Mouse (Mus musculus) midbrain, embryonic 11.5 days (tissue): Measurements from ENCODE around the gene Cntrl. TPM values are rescaled to one million over a fixed set of nuclear protein-coding genes. Genes with fewer than 3 reads are reported as not detected.

ENCODE experiments used
- ATAC-seq: fragments of 200-750 bp; cut with Nextera tagmentation; 2 replicates; pipeline ENCODE4 v1.8.0; 2017; ENCODE audit warnings: moderate TSS enrichment, moderate library complexity; ENCODE audit not compliant: low FRiP score
- DNase-seq: peaks from one replicate; pipeline ENCODE4 v3.0.0; 2015; ENCODE audit warnings: low spot score; ENCODE audit errors: missing footprints
- H3K27ac ChIP-seq: fragments of 300-500 bp; sonication (generic); 2 replicates; pipeline ENCODE4 v1.5.1; 2014; ENCODE audit warnings: low read depth, low read length
- H3K27me3 ChIP-seq: fragments of 300-500 bp; sonication (generic); 2 replicates; pipeline ENCODE4 v1.6.1; 2014; ENCODE audit warnings: mild to moderate bottlenecking, low read length, moderate library complexity, mixed read lengths; ENCODE audit not compliant: control insufficient read depth, insufficient read depth
- H3K36me3 ChIP-seq: fragments of 300-500 bp; sonication (generic); 2 replicates; pipeline ENCODE4 v1.6.1; 2014; ENCODE audit warnings: mild to moderate bottlenecking, low read length, moderate library complexity, mixed read lengths; ENCODE audit not compliant: control insufficient read depth, insufficient read depth
- H3K4me1 ChIP-seq: fragments of 300-500 bp; sonication (generic); 2 replicates; pipeline ENCODE4 v1.6.1; 2014; ENCODE audit warnings: low read length; ENCODE audit not compliant: control insufficient read depth, insufficient read depth
- H3K4me2 ChIP-seq: fragments of 300-500 bp; sonication (generic); 2 replicates; pipeline ENCODE4 v1.6.1; 2014; ENCODE audit warnings: mild to moderate bottlenecking, moderate library complexity
- H3K4me3 ChIP-seq: fragments of 300-500 bp; sonication (generic); 2 replicates; pipeline ENCODE4 v1.5.1; 2014; ENCODE audit warnings: low read depth, low read length
- H3K9ac ChIP-seq: fragments of 300-500 bp; sonication (generic); 2 replicates; pipeline ENCODE4 v1.6.1; 2014; ENCODE audit warnings: low read length
- H3K9me3 ChIP-seq: fragments of 300-500 bp; sonication (generic); 2 replicates; pipeline ENCODE4 v1.6.1; 2016; ENCODE audit warnings: low read length; ENCODE audit not compliant: control insufficient read depth
- WGBS: fragments of 180-500 bp; shearing (Covaris S2); extraction: QIAGEN DNeasy Blood & Tissue Kit; methylation state at CpG from one replicate; pipeline ENCODE4 v1.1.7; 2014; 5-methylcytosine and 5-hydroxymethylcytosine counted together
- polyA plus RNA-seq: library from polyadenylated mRNA; unstranded; fragments of >200 nt; fragmentation: Nextera tagmentation; extraction: Ambion mirVana; gene quantifications from 2 replicates; pipeline ENCODE4 v1.2.1, GENCODE M21; 2014

Cntrl gene
- polyA plus RNA-seq, 1 experiment from 2014 or later = 32.8 TPM

- Histone ChIP-seq H3K36me3 (peaks cover 23% of the 10 kb centered on the region), H3K4me2 (no peak overlapping the region), H3K27me3 (no peaks in the 10 kb centered on the region), H3K9ac (no peak overlapping the region), H3K9me3 (no peaks in the 10 kb centered on the region), H3K4me1 (no peaks in the 10 kb centered on the region), H3K4me3 (no peak overlapping the region), H3K27ac (no peak overlapping the region)
- ATAC-seq (no peak), DNase-seq (no peak)
- WGBS = 69% methylated on average over 5 of the region's 5 CpGs
These were observed 50.9 kb downstream of the Cntrl start for GRCm38 (mm10) chr2:35160206-35160605.

GRCm38 (mm10) chr2:35161846-35162488, 52.7 kb downstream of the Cntrl start:
- DNase-seq (no peak), ATAC-seq (no peak)
- no peaks in the 10 kb centered on the region for H3K27me3 ChIP-seq
- WGBS = 81% methylated on average over 4 of the region's 4 CpGs
- H3K4me2 ChIP-seq = no peak overlapping the region
- peaks cover 32% of the 10 kb centered on the region for H3K36me3 ChIP-seq
- no peak overlapping the region for H3K4me3 ChIP-seq
- H3K27ac ChIP-seq = no peak overlapping the region
- H3K9me3 ChIP-seq = no peaks in the 10 kb centered on the region
- no peaks in the 10 kb centered on the region for H3K4me1 ChIP-seq
- no peak overlapping the region for H3K9ac ChIP-seq

GRCm38 (mm10) chr2:35163396-35163795, 54.1 kb downstream of the Cntrl start:
- no peaks in the 10 kb centered on the region for H3K27me3 ChIP-seq
- peaks cover 37% of the 10 kb centered on the region for H3K36me3 ChIP-seq
- 94% methylated on average over 5 of the region's 5 CpGs for WGBS
- no peak overlapping the region for H3K4me2 ChIP-seq
- H3K9me3 ChIP-seq = no peaks in the 10 kb centered on the region
- H3K9ac ChIP-seq = no peak overlapping the region
- H3K4me3 ChIP-seq = no peak overlapping the region
- H3K27ac ChIP-seq = no peak overlapping the region
- no peak for DNase-seq
- ATAC-seq = no peak
- H3K4me1 ChIP-seq = no peaks in the 10 kb centered on the region

- no peaks in the 10 kb centered on the region for H3K27me3 ChIP-seq
- 95% methylated on average over 13 of the region's 13 CpGs for WGBS
- H3K27ac ChIP-seq = no peak overlapping the region
- no peak overlapping the region for H3K4me3 ChIP-seq
- H3K9me3 ChIP-seq = no peaks in the 10 kb centered on the region
- ATAC-seq = no peak
- no peak for DNase-seq
- H3K4me1 ChIP-seq = no peaks in the 10 kb centered on the region
- H3K36me3 ChIP-seq = peaks cover 37% of the 10 kb centered on the region
- H3K4me2 ChIP-seq = no peak overlapping the region
- H3K9ac ChIP-seq = no peak overlapping the region
These were observed 56.1 kb downstream of the Cntrl start for GRCm38 (mm10) chr2:35165416-35165815.

- 92% methylated on average over 5 of the region's 5 CpGs for WGBS
- no peak overlapping the region for H3K27ac ChIP-seq
- no peaks in the 10 kb centered on the region for H3K4me1 ChIP-seq
- no peak overlapping the region for H3K9ac ChIP-seq
- H3K4me2 ChIP-seq = no peak overlapping the region
- no peak overlapping the region for H3K4me3 ChIP-seq
- H3K36me3 ChIP-seq = peaks cover 44% of the 10 kb centered on the region
- ATAC-seq (no peak), DNase-seq (no peak)
- H3K9me3 ChIP-seq = no peaks in the 10 kb centered on the region
- H3K27me3 ChIP-seq = no peaks in the 10 kb centered on the region
These were observed 57.5 kb downstream of the Cntrl start for GRCm38 (mm10) chr2:35166816-35167215.

- DNase-seq = no peak
These were observed 60.2 kb downstream of the Cntrl start for GRCm38 (mm10) chr2:35169452-35169851.

GRCm38 (mm10) chr2:35171341-35171861, 62.1 kb downstream of the Cntrl start:
- 93% methylated on average over 10 of the region's 10 CpGs for WGBS
- ATAC-seq (no peak), DNase-seq (no peak)
- Histone ChIP-seq H3K36me3 (peaks cover 40% of the 10 kb centered on the region; the same call in 1 of the 2 replicates), H3K27me3 (no peaks in the 10 kb centered on the region), H3K4me1 (no peaks in the 10 kb centered on the region), H3K27ac (no peak overlapping the region), H3K4me2 (no peak overlapping the region), H3K4me3 (no peak overlapping the region), H3K9me3 (no peaks in the 10 kb centered on the region), H3K9ac (no peak overlapping the region)

More at GRCm38 (mm10) chr2:35169452-35169851, 60.2 kb downstream of the Cntrl start:
- Histone ChIP-seq H3K4me3 (no peak overlapping the region), H3K9me3 (no peaks in the 10 kb centered on the region), H3K27ac (no peak overlapping the region), H3K4me2 (no peak overlapping the region), H3K27me3 (no peaks in the 10 kb centered on the region), H3K36me3 (peaks cover 41% of the 10 kb centered on the region; the same call in 1 of the 2 replicates), H3K4me1 (no peaks in the 10 kb centered on the region), H3K9ac (no peak overlapping the region)
- 88% methylated on average over 2 of the region's 2 CpGs for WGBS
- ATAC-seq = no peak

- H3K36me3 ChIP-seq = peaks cover 36% of the 10 kb centered on the region; the same call in 1 of the 2 replicates
- H3K4me2 ChIP-seq = no peak overlapping the region
- no peaks in the 10 kb centered on the region for H3K27me3 ChIP-seq
- H3K9me3 ChIP-seq = no peaks in the 10 kb centered on the region
- DNase-seq (no peak), ATAC-seq (no peak)
- no peaks in the 10 kb centered on the region for H3K4me1 ChIP-seq
- H3K9ac ChIP-seq = no peak overlapping the region
- 93% methylated on average over 4 of the region's 4 CpGs for WGBS
- H3K27ac ChIP-seq = no peak overlapping the region
- H3K4me3 ChIP-seq = no peak overlapping the region
These were observed 63.0 kb downstream of the Cntrl start for GRCm38 (mm10) chr2:35172246-35172645.

GRCm38 (mm10) chr2:35173666-35174065, 64.4 kb downstream of the Cntrl start:
- H3K4me2 ChIP-seq = no peak overlapping the region
- DNase-seq (no peak), ATAC-seq (no peak)
- no peak overlapping the region for H3K9ac ChIP-seq
- H3K27me3 ChIP-seq = no peaks in the 10 kb centered on the region
- H3K4me3 ChIP-seq = no peak overlapping the region
- no peak overlapping the region for H3K27ac ChIP-seq
- no peaks in the 10 kb centered on the region for H3K9me3 ChIP-seq
- 90% methylated on average over 5 of the region's 5 CpGs for WGBS
- peaks cover 32% of the 10 kb centered on the region; the same call in 1 of the 2 replicates for H3K36me3 ChIP-seq
- no peaks in the 10 kb centered on the region for H3K4me1 ChIP-seq
